Mouse (Mus musculus): Measurements from ENCODE around the gene Ybx1.
A peak's percentile ranks its signal among the peaks of the same experiment; 100 is the strongest.

DNA sequence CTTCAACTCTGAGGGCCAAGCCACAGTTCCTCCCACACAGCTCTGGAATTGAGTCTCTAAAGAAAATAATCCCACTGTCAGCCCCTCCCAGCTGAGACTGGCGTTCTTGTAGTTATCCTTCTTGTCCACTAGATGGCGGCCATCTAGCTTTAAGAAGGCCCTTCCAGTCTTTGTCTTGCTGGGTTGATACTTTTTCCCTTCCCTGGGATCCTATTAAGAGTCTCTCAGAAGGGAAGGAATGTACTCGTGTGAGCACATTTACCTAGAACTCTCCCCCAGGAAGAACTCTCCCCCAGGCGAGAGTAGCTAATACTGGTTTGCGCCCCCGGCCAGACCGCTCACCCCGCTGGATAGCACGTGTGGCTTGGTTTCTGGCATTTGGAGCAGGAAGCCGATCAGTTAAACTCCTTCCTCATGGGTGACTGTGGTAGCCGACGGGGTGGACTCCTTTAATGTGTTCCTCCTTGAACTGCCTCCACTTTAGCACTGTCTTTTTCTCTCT, 55.2 kb downstream of the Ybx1 start:
- TF ChIP-seq CTCF (IDR thresholded peaks at IDR 0.05; ENCODE audit: extremely low read depth, insufficient read depth, low read length) (peak; percentile 71), POLR2A (IDR thresholded peaks at IDR 0.05; ENCODE audit: extremely low read depth, insufficient read depth, low read length) (no peak)

Measured in cortical plate, adult 2 months (tissue).